Mouse (Mus musculus): ENCODE measurements at regions not wholly inside any gene's neighbourhood (a gene's known extent, or its start where the extent isn't known, plus 50 kb on each side); places are given as distances from the start of the nearest gene placed in this dataset.
A peak's percentile ranks its signal among the peaks of the same experiment; 100 is the strongest.

DNA sequence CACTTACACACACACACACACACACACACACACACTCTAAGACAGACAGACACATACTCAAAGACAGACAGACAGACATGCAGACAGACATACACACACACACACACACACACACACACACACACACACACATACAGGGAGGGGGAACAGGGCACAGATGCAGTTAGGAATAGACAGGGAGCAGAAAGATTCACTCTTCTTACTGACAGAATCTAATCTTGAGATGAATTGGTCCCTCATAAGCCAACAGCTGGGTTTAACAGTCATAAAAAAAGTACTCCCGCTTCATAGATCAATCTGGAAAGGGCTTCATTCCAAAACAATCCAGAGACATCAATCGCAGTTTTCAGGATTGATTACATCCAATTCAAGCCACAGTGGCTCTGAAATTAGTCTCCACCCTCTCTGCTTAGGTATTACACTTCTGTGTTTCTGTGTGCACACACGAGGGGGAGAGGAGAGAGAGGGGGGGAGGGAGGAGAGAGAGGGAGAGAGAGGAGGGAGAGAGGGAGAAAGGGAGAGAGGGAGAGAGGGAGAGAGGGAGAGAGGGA lies 107.2 kb downstream of the Cavin4 start:
- Histone ChIP-seq H3K27ac (ENCODE audit: insufficient read depth, low read length) (no peak overlapping the region), H3K4me1 (ENCODE audit: control insufficient read depth, insufficient read depth, low read length) (no peaks in the 10 kb centered on the region), H3K4me3 (ENCODE audit: insufficient read depth, low read length) (no peak overlapping the region)
- TF ChIP-seq CTCF (IDR thresholded peaks at IDR 0.05; ENCODE audit: borderline replicate concordance, insufficient read depth, low read length) (no peak), POLR2A (IDR thresholded peaks at IDR 0.05; ENCODE audit: low read depth, low read length) (no peak)

DNA sequence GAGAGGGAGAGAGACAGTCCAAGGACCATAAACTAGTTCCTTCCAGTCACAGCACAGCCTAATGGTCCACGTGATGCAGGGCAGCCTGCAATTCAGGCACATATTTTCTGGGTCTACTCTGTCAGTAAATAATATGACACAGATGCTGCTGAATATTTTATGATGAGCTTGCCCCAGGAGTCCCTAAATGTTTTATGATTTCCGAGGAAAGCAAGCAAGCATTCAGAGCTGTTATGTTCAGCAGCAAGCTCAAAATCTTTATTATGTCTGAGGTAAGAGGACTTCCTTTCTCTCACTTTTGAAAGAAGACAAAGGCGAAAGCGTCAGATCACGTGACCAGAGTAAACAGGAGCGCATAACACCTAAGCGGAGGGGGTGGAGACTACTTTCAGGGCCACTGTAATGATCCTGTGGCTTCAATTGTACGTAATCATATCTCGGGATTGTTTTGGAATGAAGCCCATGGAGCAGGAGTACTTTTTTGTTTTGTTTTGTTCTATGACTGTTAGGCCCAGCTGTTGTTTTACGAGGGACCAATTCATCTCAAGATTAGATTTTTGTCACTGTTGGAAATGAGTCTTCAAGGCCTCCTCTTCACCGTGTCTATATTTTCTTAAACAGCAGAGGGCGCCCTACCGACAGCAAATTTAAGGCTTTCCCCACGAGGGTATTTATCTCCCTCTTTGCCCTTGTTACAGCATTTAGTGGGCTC lies 107.8 kb downstream of the Cavin4 start:
- Histone ChIP-seq H3K4me3 (ENCODE audit: insufficient read depth, low read length) (no peak overlapping the region; the same call in 1 of the 2 replicates), H3K27ac (ENCODE audit: insufficient read depth, low read length) (peak overlapping the region; percentile 44; the same call in 1 of the 2 replicates), H3K4me1 (ENCODE audit: control insufficient read depth, insufficient read depth, low read length) (no peaks in the 10 kb centered on the region)
- TF ChIP-seq CTCF (IDR thresholded peaks at IDR 0.05; ENCODE audit: borderline replicate concordance, insufficient read depth, low read length) (no peak), POLR2A (IDR thresholded peaks at IDR 0.05; ENCODE audit: low read depth, low read length) (no peak)

DNA sequence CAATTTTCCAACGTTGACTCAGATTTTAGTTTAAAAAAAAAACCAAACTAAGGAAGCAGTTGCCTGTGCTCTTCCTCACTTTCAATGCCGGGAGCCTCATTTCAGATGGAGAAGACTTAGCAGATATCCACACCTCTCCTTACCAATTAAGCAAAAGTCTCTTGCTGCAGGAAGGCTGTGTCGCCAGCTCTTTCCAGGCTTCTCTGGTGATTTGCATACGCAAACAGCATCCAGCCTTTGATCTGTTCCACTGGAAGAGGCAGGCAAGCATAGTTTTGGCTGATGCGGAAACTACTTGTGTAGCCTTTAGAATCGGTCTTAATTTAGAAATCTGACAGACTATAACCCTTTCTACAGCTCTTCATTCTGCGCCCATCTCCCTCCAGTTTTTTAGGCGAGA lies 108.5 kb downstream of the Cavin4 start:
- Histone ChIP-seq H3K4me1 (ENCODE audit: control insufficient read depth, insufficient read depth, low read length) (no peaks in the 10 kb centered on the region), H3K27ac (ENCODE audit: insufficient read depth, low read length) (no peak overlapping the region), H3K4me3 (ENCODE audit: insufficient read depth, low read length) (no peak overlapping the region)
- no peak for TF ChIP-seq CTCF (IDR thresholded peaks at IDR 0.05; ENCODE audit: borderline replicate concordance, insufficient read depth, low read length)
- no peak for TF ChIP-seq POLR2A (IDR thresholded peaks at IDR 0.05; ENCODE audit: low read depth, low read length)

DNA sequence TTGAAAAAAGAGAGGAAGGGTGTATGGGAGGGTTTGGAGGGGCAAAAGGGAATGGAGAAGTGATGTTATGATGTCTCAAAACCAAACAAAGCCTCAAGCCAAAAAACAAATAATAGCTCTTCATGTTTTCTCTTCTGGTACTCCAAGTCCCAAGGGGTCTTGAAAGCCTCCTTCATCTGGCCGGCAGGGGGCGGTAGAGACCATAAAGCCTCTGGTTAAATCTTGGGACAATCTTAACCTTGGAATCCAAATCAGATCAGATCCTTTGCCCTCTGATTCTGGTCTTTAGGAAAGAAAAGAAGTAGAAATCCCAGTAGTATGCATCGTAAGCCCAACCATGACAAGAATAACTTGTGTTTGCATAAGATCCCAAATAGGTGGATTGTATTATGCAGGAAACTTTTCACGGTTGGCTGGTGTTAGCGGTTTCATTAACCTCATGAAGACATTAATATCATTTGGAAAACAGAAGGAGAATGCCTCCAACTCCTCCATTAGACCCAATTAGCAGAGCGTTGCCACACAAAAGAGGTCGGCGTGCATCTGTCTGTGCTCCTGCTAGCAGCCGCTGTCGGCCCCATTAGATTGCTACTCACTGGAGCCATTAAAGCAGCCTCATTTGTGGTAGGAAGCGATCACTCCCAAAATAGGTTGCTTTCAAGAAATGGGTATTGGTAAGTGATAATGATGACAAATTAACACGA lies 116.0 kb downstream of the Cavin4 start:
- Histone ChIP-seq H3K4me1 (ENCODE audit: control insufficient read depth, insufficient read depth, low read length) (peaks cover 4% of the 10 kb centered on the region; the same call in 1 of the 2 replicates), H3K27ac (ENCODE audit: insufficient read depth, low read length) (no peak overlapping the region), H3K4me3 (ENCODE audit: insufficient read depth, low read length) (no peak overlapping the region)
- TF ChIP-seq CTCF (IDR thresholded peaks at IDR 0.05; ENCODE audit: borderline replicate concordance, insufficient read depth, low read length) (0 out of 2 replicates have a peak, but pooled peaks have one; percentile 12), POLR2A (IDR thresholded peaks at IDR 0.05; ENCODE audit: low read depth, low read length) (no peak)

DNA sequence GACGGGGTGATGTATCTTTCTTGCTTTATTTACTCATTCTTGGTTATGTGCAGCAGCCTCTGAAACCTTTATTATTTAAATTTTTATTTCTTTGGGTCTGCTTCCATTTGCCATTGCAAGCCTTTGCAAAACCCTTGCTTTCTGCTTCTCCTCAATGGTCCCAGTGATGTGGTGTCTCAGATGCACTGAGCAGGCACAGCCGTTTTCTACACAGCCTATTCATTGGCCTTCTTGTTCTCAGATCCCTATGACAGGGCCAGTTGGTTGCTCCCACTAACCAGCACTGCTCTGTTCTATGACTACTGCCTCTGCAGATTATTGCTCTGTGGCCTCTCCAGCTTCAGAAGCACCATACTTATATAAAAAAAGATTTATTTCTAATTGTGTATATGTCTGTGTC lies 116.6 kb downstream of the Cavin4 start:
- Histone ChIP-seq H3K4me3 (ENCODE audit: insufficient read depth, low read length) (no peak overlapping the region), H3K4me1 (ENCODE audit: control insufficient read depth, insufficient read depth, low read length) (peaks cover 4% of the 10 kb centered on the region; the same call in 1 of the 2 replicates), H3K27ac (ENCODE audit: insufficient read depth, low read length) (no peak overlapping the region)
- no peak for TF ChIP-seq CTCF (IDR thresholded peaks at IDR 0.05; ENCODE audit: borderline replicate concordance, insufficient read depth, low read length)
- no peak for TF ChIP-seq POLR2A (IDR thresholded peaks at IDR 0.05; ENCODE audit: low read depth, low read length)

DNA sequence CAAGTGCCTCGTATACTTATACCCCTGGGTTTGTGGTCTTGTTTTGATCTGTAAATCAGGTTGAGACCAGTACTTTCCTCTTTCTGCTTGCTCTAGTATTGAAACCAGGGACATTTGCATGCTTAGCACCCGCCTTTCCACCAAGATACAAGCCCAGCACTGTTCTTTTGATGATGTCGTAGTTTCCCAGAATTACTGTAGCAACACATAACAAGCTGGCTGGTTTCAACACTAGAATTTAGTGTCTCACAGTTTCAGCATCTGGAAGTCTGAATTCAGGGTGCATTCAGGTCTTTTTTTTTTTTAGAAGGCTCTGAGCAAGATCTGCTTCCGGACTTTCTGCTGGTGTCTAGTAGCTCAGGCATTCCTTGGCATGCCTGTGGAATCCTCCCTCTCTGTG lies 117.8 kb downstream of the Cavin4 start:
- Histone ChIP-seq H3K4me3 (ENCODE audit: insufficient read depth, low read length) (no peak overlapping the region), H3K27ac (ENCODE audit: insufficient read depth, low read length) (no peak overlapping the region), H3K4me1 (ENCODE audit: control insufficient read depth, insufficient read depth, low read length) (peaks cover 4% of the 10 kb centered on the region; the same call in 1 of the 2 replicates)
- TF ChIP-seq POLR2A (IDR thresholded peaks at IDR 0.05; ENCODE audit: low read depth, low read length) (no peak), CTCF (IDR thresholded peaks at IDR 0.05; ENCODE audit: borderline replicate concordance, insufficient read depth, low read length) (no peak)

DNA sequence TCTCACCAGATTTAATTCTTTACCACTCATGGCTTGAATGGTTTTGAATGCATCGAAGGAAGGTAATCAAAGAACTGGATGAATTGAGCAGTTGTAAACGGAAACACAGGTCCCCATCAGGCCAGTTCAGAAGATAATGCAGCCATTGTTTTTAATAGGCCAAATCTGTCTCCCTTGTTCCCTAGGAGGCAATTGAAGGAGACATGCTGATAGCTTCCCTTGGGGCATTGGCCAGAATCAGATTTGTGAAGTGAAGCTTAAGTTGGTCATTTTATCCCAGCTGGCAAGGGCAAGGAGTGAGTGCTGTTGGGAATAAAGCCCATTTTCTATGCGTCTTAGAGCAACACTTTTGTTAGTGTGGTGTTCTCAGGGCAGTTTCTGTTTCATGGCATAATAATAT lies 119.4 kb downstream of the Cavin4 start:
- TF ChIP-seq POLR2A (IDR thresholded peaks at IDR 0.05; ENCODE audit: low read depth, low read length) (no peak), CTCF (IDR thresholded peaks at IDR 0.05; ENCODE audit: borderline replicate concordance, insufficient read depth, low read length) (no peak)
- no peak overlapping the region for H3K4me3 ChIP-seq (ENCODE audit: insufficient read depth, low read length)

DNA sequence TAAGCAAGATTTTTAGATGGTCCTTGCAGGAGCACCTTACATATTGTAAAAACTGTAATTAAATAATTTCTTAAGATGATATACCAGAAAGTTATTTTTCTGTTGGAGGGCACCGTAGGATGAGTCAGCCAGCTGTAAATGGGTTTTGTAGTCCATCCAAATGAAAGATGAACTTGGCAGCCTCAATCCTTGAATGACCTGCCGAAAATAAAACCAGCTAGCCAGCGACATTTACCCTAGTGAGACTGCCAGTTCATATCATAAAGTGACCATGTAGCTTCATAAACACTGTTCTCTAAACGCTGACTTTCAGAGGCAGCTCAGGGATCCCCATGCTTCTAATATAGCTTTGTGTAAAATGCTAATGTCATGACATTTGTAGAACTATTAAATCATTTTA lies 127.8 kb downstream of the Cavin4 start:
- H3K4me3 ChIP-seq (ENCODE audit: insufficient read depth, low read length) = no peak overlapping the region
- H3K27ac ChIP-seq (ENCODE audit: insufficient read depth, low read length) = no peak overlapping the region
- no peaks in the 10 kb centered on the region for H3K4me1 ChIP-seq (ENCODE audit: control insufficient read depth, insufficient read depth, low read length)
- TF ChIP-seq CTCF (IDR thresholded peaks at IDR 0.05; ENCODE audit: borderline replicate concordance, insufficient read depth, low read length) = no peak
- no peak for TF ChIP-seq POLR2A (IDR thresholded peaks at IDR 0.05; ENCODE audit: low read depth, low read length)

More for the DNA sequence above, 119.4 kb downstream of the Cavin4 start:
- no peak overlapping the region for H3K27ac ChIP-seq (ENCODE audit: insufficient read depth, low read length)
- peaks cover 4% of the 10 kb centered on the region; the same call in 1 of the 2 replicates for H3K4me1 ChIP-seq (ENCODE audit: control insufficient read depth, insufficient read depth, low read length)

DNA sequence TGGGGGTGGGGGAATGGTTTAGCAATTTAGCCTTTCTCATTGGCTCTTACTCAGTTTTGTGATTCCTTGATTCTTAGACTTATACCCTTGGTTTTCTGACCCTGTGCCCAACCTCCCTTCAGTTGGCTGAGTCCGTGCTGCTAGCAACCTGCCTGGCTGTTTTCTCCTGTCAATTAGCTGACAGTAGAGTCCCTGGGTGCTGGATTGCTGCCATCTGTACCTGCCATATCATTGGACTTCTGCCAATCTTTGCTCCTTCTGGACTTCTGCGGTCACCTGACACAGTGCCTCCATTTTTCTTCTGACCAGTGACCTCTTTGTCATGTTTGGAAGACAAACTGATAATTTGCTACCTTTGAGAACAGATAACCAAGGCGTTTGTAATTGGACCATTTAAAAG lies 140.5 kb downstream of the Cavin4 start:
- H3K4me1 ChIP-seq (ENCODE audit: control insufficient read depth, insufficient read depth, low read length) = no peaks in the 10 kb centered on the region
- no peak overlapping the region for H3K4me3 ChIP-seq (ENCODE audit: insufficient read depth, low read length)
- TF ChIP-seq CTCF (IDR thresholded peaks at IDR 0.05; ENCODE audit: borderline replicate concordance, insufficient read depth, low read length) (no peak), POLR2A (IDR thresholded peaks at IDR 0.05; ENCODE audit: low read depth, low read length) (no peak)
- H3K27ac ChIP-seq (ENCODE audit: insufficient read depth, low read length) = no peak overlapping the region

DNA sequence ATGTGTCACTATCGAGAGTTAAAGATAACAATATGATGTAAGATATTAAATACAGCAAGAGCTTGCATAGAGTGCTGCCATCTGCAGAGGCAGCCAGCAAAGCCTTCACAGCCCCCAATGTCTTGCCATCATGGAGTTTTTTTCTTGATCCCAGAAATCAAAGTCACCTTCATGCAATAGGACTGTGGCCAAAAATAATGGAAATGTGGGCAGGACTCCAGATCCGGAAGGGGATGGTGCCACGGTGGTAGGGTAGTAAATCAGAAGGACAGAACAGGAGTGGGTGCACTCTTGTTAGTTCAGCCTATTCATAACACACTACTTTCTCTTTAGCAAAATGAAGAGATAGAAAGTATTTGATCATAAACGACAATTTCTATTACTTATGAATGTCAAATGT lies 145.3 kb downstream of the Cavin4 start:
- H3K27ac ChIP-seq (ENCODE audit: insufficient read depth, low read length) = no peak overlapping the region
- TF ChIP-seq POLR2A (IDR thresholded peaks at IDR 0.05; ENCODE audit: low read depth, low read length) (no peak), CTCF (IDR thresholded peaks at IDR 0.05; ENCODE audit: borderline replicate concordance, insufficient read depth, low read length) (no peak)
- H3K4me3 ChIP-seq (ENCODE audit: insufficient read depth, low read length) = no peak overlapping the region
- H3K4me1 ChIP-seq (ENCODE audit: control insufficient read depth, insufficient read depth, low read length) = no peaks in the 10 kb centered on the region
